Mouse (Mus musculus): Measurements from ENCODE around the gene Ncor2. TPM values are rescaled to one million over a fixed set of nuclear protein-coding genes. Genes with fewer than 3 reads are reported as not detected.

Gene Ncor2
- polyA plus RNA-seq, 1 experiment: not detected

DNA sequence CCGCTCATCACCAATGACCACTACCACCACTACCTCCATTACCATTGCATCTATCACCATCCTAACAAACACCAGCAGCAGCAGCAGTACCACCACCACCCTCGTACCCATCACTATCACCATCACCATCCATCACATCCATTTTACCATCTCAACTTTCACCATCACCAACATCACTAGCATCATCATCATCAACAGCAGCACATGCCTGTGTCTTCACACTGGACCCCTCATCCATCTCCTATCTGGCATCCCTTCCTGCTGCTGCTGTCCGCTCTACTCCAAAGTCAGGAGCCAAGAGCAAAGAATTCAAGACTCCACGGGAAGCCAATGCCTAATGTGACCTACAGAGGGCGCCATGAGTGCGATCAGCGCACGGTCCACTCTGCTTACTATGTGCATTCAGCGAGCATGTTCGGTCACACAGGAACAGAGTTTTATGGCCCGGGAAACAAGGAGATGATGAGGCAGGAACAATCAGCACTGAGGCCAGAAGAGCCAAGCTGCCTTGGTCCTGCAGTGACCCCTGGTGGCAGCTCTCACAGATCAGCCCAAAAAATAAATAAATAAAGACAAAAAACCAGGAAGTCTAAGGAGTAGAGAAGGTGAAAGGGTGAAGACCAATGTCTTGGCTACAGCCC, 71.9 kb downstream of the Ncor2 start:
- no peak overlapping the region for H3K4me3 ChIP-seq (ENCODE audit: insufficient read depth, low read depth, low read length)
- H3K4me1 ChIP-seq (ENCODE audit: control insufficient read depth, insufficient read depth, low read length): peaks cover 79% of the 10 kb centered on the region
- 43% methylated on average over 11 of the region's 11 CpGs for WGBS
- peak overlapping the region; percentile 32; the same call in 1 of the 2 replicates for H3K27ac ChIP-seq (ENCODE audit: insufficient read depth, low read depth, low read length)
- no peak for TF ChIP-seq POLR2A (IDR thresholded peaks at IDR 0.05; ENCODE audit: insufficient read depth, low read depth, low read length)
- peak; percentile 91 for TF ChIP-seq CTCF (IDR thresholded peaks at IDR 0.05; ENCODE audit: insufficient read depth, low read depth, low read length)

DNA sequence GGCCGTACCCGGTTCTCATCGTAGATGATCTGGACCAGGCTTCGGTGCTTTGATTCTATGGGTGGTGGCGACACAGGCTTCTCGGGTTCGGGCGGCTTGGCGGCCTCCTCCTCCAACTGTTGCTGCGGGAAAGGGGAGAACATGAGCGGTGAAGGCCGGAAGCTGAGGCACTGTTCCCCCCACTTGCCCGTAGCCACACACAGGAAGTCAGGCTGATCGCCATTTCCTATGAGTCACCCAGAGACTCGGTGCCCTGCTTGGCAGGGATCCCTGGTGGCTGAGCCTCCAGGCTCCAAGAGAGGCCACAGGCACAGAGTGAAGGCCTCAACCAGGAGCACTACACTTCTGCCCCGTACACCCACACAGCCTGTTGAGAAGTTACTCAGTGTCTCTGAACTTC, 72.8 kb downstream of the Ncor2 start:
- TF ChIP-seq POLR2A (IDR thresholded peaks at IDR 0.05; ENCODE audit: insufficient read depth, low read depth, low read length) (no peak), CTCF (IDR thresholded peaks at IDR 0.05; ENCODE audit: insufficient read depth, low read depth, low read length) (0 out of 2 replicates have a peak, but pooled peaks have one; percentile 11)
- H3K4me3 ChIP-seq (ENCODE audit: insufficient read depth, low read depth, low read length): no peak overlapping the region
- H3K27ac ChIP-seq (ENCODE audit: insufficient read depth, low read depth, low read length): peak overlapping the region; percentile 32; the same call in 1 of the 2 replicates
- 34% methylated on average over 16 of the region's 16 CpGs for WGBS
- H3K4me1 ChIP-seq (ENCODE audit: control insufficient read depth, insufficient read depth, low read length): peaks cover 73% of the 10 kb centered on the region

DNA sequence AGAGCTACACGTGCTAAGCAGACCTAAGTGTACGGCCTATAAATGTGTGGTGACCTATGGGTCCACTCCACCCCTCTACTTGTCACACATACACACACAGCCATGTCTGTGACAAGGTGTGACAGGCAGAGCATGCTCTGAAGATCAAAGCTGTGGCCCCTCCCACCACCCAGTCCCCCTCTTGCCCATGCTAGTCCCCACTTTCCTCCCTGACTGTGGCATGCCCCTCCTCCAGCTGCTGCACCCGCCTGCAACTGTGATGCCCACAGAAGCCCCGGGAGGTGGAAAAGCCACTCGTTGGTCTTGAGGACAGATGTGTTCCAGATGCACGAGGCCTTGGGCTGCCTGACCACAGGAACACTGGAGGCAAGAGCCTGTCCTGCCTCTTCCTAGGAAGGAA, 74.2 kb downstream of the Ncor2 start:
- peak overlapping the region; percentile 65; the same call in 1 of the 2 replicates for H3K27ac ChIP-seq (ENCODE audit: insufficient read depth, low read depth, low read length)
- WGBS: 31% methylated on average over 6 of the region's 6 CpGs
- TF ChIP-seq CTCF (IDR thresholded peaks at IDR 0.05; ENCODE audit: insufficient read depth, low read depth, low read length) (no peak), POLR2A (IDR thresholded peaks at IDR 0.05; ENCODE audit: insufficient read depth, low read depth, low read length) (no peak)
- H3K4me3 ChIP-seq (ENCODE audit: insufficient read depth, low read depth, low read length): no peak overlapping the region
- H3K4me1 ChIP-seq (ENCODE audit: control insufficient read depth, insufficient read depth, low read length): peaks cover 64% of the 10 kb centered on the region

DNA sequence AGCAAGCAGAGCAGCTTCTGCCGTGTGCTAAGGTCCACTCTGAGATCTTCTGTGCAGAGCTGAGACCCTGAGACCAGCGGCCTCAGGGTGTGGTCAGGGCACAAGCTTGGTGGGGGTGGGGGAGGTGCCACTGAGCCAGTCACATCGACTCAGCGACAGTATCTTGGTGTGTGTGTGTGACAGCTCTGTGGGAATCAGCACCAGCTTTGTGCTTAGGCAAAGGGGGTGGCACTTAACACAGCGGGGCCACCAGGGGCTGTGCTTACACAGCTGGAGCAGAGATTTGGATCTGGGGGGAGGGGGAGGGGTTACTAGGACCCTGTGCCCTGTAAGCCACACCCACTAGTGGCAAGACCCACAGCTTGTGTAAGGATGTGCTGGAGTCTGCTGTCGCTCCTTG, 75.6 kb downstream of the Ncor2 start:
- Histone ChIP-seq H3K4me1 (ENCODE audit: control insufficient read depth, insufficient read depth, low read length) (peaks cover 75% of the 10 kb centered on the region), H3K27ac (ENCODE audit: insufficient read depth, low read depth, low read length) (peak overlapping the region; percentile 65), H3K4me3 (ENCODE audit: insufficient read depth, low read depth, low read length) (no peak overlapping the region)
- WGBS: 6% methylated on average over 6 of the region's 6 CpGs
- TF ChIP-seq CTCF (IDR thresholded peaks at IDR 0.05; ENCODE audit: insufficient read depth, low read depth, low read length) (no peak), POLR2A (IDR thresholded peaks at IDR 0.05; ENCODE audit: insufficient read depth, low read depth, low read length) (no peak)

DNA sequence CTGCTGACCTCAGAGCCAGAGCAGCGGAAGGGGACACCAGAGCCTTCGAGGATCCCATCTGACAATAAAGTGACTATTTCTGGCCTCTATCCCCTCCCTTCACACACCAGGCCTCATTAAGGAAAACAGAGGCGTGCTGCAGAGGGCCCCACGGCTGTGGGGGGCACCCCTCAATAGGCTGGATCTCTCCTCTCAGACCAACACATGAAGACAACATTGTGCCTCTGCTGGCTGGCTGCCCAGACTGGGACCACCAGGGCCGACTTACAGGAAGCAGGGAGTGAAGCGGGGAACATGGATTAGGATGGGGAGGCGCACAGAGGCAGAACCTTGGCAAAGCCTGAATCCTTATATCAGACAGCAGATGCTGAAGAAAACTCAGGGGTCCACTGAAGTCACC, 76.1 kb downstream of the Ncor2 start:
- peak overlapping the region; percentile 50 for H3K27ac ChIP-seq (ENCODE audit: insufficient read depth, low read depth, low read length)
- no peak for TF ChIP-seq CTCF (IDR thresholded peaks at IDR 0.05; ENCODE audit: insufficient read depth, low read depth, low read length)
- TF ChIP-seq POLR2A (IDR thresholded peaks at IDR 0.05; ENCODE audit: insufficient read depth, low read depth, low read length): no peak
- H3K4me3 ChIP-seq (ENCODE audit: insufficient read depth, low read depth, low read length): no peak overlapping the region
- peaks cover 79% of the 10 kb centered on the region for H3K4me1 ChIP-seq (ENCODE audit: control insufficient read depth, insufficient read depth, low read length)
- 21% methylated on average over 7 of the region's 7 CpGs for WGBS

DNA sequence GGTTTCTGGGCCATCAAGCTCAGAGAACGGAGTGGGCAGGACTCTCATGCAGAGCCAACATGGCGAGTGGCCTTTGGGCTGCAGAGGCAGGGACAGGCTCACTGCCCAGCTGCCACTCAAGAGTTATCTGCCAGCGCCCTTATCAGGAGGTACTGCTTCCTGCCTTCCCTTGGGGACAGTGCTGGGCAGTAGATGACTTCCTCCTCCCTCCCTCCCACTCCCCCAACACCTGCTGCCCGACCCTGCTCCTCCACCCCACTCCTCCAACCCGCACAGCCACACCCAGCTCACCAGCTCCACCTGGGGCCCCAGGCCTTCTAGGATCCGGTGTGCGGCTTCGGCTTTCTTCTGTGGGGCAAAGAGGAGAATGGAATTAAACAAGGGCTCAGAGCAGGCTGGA, 76.7 kb downstream of the Ncor2 start:
- Histone ChIP-seq H3K27ac (ENCODE audit: insufficient read depth, low read depth, low read length) (peak overlapping the region; percentile 50), H3K4me3 (ENCODE audit: insufficient read depth, low read depth, low read length) (no peak overlapping the region), H3K4me1 (ENCODE audit: control insufficient read depth, insufficient read depth, low read length) (peaks cover 80% of the 10 kb centered on the region)
- whole genome bisulfite sequencing: 52% methylated on average over 8 of the region's 8 CpGs
- no peak for TF ChIP-seq POLR2A (IDR thresholded peaks at IDR 0.05; ENCODE audit: insufficient read depth, low read depth, low read length)
- TF ChIP-seq CTCF (IDR thresholded peaks at IDR 0.05; ENCODE audit: insufficient read depth, low read depth, low read length): no peak

DNA sequence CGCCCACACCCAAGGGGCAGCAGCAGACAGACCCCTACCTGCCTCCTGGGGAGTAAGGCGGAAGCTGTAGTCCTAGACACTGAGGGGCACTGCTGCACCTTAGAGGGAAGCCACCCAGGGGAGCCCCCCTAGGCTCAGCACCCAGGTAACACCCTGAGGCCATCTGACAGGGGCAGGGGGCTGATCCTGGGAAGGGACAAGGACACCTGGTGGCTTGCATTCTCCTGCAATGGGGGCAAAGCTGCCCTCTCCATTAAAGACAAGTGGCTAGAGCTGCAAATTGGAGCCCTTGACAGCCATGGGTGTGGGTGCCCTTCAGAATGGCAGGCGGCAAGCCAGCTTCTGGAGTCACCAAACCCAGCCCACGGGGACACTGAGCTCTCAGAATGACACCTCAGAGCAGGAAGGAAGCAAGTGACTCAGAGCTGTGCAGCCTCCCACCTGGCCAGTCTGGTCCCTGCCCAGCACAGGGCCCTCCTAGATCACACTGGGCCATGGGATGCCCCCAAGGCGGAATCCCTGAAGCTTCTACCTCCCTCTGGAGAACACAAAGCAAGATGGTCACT, 79.2 kb downstream of the Ncor2 start:
- TF ChIP-seq CTCF (IDR thresholded peaks at IDR 0.05; ENCODE audit: insufficient read depth, low read depth, low read length) (no peak), POLR2A (IDR thresholded peaks at IDR 0.05; ENCODE audit: insufficient read depth, low read depth, low read length) (no peak)
- H3K27ac ChIP-seq (ENCODE audit: insufficient read depth, low read depth, low read length): no peak overlapping the region
- H3K4me3 ChIP-seq (ENCODE audit: insufficient read depth, low read depth, low read length): no peak overlapping the region
- peaks cover 59% of the 10 kb centered on the region for H3K4me1 ChIP-seq (ENCODE audit: control insufficient read depth, insufficient read depth, low read length)
- WGBS: 67% methylated on average over 5 of the region's 5 CpGs

DNA sequence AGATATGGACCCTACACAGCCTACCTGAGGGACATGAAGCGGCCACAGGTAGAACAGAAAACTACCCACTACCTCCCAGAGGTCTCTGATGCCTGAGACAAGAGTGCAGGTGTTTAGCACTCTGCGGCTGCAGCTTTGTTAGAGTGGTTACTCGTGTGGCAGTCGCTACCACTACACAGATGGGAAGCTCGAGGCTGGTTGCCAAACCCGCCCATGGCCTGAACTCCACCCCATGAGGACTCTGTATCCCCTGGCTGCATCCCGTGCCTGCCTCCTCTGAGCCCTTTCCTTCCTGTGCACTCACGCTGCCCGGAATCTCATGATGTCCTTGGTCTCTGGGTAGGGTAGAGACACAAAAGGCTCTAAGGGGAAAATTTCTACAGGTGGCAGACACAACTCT, 80.3 kb downstream of the Ncor2 start:
- peaks cover 53% of the 10 kb centered on the region for H3K4me1 ChIP-seq (ENCODE audit: control insufficient read depth, insufficient read depth, low read length)
- no peak overlapping the region for H3K27ac ChIP-seq (ENCODE audit: insufficient read depth, low read depth, low read length)
- TF ChIP-seq POLR2A (IDR thresholded peaks at IDR 0.05; ENCODE audit: insufficient read depth, low read depth, low read length) (no peak), CTCF (IDR thresholded peaks at IDR 0.05; ENCODE audit: insufficient read depth, low read depth, low read length) (no peak)
- H3K4me3 ChIP-seq (ENCODE audit: insufficient read depth, low read depth, low read length): no peak overlapping the region
- 67% methylated on average over 9 of the region's 9 CpGs for WGBS

DNA sequence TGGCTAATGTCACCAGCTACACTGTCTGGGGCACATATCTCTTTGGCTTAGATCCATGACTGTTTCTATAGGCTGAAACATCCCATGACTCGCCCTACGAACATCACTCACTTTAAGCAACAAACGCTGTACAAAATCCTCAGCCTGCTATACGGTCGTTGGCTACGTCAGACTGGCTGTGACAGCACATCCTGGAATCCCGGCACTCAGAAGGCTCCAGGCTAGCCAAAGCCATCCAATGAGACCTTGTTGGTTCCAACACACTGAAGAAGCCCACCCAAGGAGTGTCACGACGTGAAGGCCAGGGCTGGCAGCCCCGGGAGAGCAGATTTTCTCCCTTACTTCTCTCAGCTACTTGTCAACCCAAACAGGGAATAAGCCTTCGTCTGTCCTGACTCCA, 82.7 kb downstream of the Ncor2 start:
- no peak overlapping the region for H3K27ac ChIP-seq (ENCODE audit: insufficient read depth, low read depth, low read length)
- H3K4me3 ChIP-seq (ENCODE audit: insufficient read depth, low read depth, low read length): no peak overlapping the region
- TF ChIP-seq CTCF (IDR thresholded peaks at IDR 0.05; ENCODE audit: insufficient read depth, low read depth, low read length) (no peak), POLR2A (IDR thresholded peaks at IDR 0.05; ENCODE audit: insufficient read depth, low read depth, low read length) (no peak)
- H3K4me1 ChIP-seq (ENCODE audit: control insufficient read depth, insufficient read depth, low read length): peaks cover 50% of the 10 kb centered on the region
- WGBS: 63% methylated on average over 11 of the region's 11 CpGs
